Mouse (Mus musculus) adrenal gland, postnatal 10 days (tissue): ENCODE data around the gene Rreb1. TPM values are rescaled to one million over a fixed set of nuclear protein-coding genes. Genes with fewer than 3 reads are reported as not detected.

Experiments used
- DNase-seq: peaks from one replicate; pipeline ENCODE4 v3.0.0; 2021; ENCODE audit warnings: mixed read lengths
- long read RNA-seq, 2 experiments: library from polyadenylated mRNA; stranded (forward); transcript quantifications; one replicate each; pipeline ENCODE4 v2.0.0; 2021
- total RNA-seq, 2 experiments: library from RNA; stranded (reverse); gene quantifications; 2 replicates each; pipeline ENCODE4 v1.2.3; 2021

Rreb1 gene
- total RNA-seq: 10 to 100 TPM; 57.4 to 74.8 TPM
- long read RNA-seq, experiment 1, partial matches to known transcripts: 2 of 9 reads
- long read RNA-seq, experiment 1, other reads (novel, unspliced or antisense): 7 of 9 reads
- long read RNA-seq, experiment 2, full-length matches to known transcripts: 1 of 8 reads
- long read RNA-seq, experiment 2, partial matches to known transcripts: 0 of 8 reads
- long read RNA-seq, experiment 2, other reads (novel, unspliced or antisense): 7 of 8 reads

DNA sequence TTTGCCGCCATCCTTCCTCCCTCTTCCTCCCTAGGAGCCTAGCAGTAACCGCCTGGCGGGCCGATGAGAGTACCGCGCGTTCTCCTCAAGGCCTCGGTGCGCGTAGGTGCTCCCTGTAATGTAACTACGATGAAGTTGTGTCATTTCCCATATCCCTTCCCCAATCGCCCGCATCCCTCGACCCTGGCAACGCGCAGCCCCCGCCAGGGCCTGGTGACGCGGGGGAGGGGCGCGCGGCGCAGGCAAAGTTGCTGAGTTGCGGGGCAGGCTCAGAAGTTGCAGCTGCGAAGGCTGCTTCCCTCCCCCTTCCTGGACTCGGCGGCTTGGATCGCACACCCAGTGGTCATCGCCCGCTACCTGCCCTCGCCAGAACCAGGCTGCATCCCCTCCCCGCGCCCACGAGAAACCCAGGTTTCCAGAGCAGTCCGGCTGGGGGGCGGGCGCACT lies at the start of gene Rreb1:
TSS of gene Rreb1 (plus strand) at position 254 of the 447 bp plus-strand sequence.
- DNase-seq: peak; percentile 60

DNA sequence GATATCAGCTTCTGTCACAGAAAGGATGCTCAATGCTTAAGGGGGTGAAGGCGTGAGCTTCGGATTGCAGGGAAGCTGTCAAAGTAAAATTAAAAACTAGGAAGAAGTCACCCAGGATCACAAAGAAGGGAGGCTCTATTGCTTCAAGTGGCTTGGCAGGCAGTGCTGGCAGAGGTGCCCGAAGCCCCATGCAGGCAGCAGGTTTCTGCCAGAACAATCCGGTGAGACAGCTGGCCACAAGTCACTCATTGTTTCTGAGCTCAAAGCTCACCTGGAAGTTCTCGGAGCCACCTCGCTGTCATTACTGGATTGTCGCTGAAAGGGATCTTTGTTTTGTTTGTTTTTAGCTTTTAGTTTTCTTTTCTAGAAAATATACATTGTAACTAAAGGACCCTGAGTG lies 49.6 kb upstream of the Rreb1 start:
- no peak for DNase-seq

DNA sequence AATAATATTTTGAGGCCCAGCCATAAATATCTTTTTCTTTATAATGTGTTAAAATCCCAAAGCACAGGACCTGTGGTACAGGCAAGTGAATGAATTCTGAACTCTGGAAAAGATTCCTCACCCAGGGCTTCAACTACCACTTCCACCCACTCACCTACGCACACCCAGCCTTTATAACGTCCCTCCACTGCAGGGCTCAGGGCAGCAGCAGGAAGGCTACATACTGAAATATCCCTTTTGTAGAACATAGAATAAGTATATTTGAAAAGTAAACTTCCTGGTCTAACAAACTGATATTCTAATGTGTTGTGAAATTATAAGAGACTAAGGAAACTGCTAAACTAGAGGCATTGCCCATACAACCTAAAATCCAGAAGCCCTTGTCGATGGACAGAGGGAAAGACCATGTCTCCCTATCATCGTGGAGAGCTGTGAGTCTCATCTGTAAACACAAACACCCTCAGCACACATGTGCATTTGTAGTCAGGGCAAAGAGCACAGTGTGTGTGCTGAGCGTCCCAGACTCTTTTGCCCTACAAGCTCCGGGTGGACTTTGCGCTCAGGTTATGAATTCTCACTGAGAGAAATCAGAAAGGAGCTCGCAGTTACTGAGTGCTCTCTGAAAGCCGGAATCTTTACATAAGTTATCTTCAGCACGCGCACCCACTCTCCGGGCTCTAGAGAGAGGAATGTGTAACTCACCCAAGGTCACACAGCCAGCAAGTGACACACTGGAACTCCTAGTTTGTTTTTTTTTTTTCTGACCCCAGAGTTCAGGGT lies 46.1 kb upstream of the Rreb1 start:
- peak; percentile 43 for DNase-seq

DNA sequence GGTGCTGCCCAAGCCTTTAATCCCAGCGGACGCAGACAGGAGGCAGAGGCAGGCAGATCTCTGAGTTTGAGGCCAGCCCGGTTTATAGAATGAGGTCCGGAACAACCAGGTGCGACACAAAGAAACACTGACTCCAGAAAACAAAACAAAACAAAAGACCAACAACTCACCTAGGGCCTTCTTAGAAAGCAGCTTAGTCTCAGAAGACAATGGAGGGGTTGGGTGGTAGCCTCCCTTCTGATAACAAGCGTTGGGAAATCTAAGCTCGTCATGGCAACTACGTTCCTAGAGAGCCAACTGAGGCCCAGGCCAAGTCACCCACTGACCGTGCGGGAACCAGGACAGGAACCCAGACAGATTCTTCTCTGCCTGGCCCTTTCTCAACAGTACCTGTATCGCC lies 43.7 kb upstream of the Rreb1 start:
- no peak for DNase-seq

- peak; percentile 8 for DNase-seq
Observed at GRCm38 (mm10) chr13:37740111-37740510, 38.1 kb upstream of the Rreb1 start.

DNA sequence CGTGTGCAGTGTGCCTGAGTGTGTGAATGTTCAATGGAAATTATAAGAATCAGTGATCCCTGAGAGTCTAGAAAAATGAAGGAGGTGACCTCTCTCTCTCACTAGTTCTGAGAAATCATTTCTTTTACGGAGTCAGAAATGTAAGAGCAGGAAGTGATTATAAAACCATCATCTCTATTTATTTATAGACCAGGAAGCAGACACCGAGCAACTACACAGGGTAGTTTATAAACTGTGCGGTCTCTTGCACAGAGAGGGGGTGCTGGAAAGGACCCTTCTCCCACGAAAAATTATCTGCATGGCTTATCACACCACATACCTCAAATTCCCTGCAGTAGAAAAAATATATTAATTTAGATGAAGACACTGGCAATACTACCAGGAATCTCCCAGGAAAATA lies 37.4 kb upstream of the Rreb1 start:
- DNase-seq: no peak

GRCm38 (mm10) chr13:37742248-37742647 lies 36.0 kb upstream of the Rreb1 start:
- DNase-seq: no peak

- DNase-seq: no peak
Observed at GRCm38 (mm10) chr13:37747504-37747903, 30.7 kb upstream of the Rreb1 start.

DNA sequence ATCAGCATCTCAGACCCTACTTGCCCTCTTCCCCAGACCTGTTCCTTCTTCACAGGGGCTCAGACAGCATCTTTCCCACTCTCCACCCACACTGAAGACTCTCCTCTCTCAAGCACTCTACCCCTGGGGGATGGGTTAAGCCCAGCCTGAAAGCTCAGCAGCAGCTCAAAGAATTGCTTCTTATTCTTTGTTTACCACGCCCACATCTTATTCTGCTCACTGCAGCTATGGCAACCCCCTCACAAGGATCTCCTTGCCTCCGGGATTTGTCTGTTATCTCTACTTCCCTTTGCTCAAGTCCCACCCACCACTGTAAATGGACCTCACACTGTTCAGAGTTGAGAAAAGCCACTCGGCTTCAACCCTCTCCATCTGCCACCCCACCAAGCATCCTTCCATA lies 28.7 kb upstream of the Rreb1 start:
- no peak for DNase-seq

GRCm38 (mm10) chr13:37751154-37751950 lies 26.8 kb upstream of the Rreb1 start:
- DNase-seq: peak; percentile 24

DNA sequence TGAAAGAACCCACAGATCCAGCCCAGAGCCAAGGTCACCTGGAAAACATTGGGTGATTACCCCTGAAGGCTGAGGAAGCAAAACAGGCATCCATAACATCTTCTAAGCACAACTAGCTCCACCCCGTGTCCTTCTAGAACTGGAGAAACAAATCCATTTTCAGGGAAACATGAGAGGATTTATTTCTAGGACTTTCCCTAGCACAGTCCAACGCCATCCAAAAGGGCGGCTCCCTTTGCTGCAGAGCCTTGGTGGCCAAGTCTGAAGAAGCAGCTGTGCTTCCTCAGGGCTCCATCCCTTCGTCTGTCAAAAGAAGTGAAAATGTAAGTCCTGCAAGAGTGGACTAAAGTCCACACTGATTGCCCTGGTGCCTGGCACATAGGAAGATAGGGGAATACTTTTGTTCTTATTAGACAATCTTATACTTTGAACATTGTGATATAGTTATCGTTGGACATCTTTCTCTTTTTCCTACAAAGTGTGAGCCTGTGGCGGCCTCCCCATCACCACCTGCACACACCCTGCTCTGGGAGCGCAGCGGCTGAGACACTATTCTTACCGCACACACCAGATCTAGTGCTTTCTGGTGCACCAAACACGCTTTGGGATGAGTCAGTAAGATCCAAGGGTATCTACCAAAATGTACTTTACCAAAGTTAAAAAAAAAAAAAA lies 18.7 kb upstream of the Rreb1 start:
- DNase-seq: peak; percentile 8

- no peak for DNase-seq
Observed at GRCm38 (mm10) chr13:37760013-37760342, 18.2 kb upstream of the Rreb1 start.

- DNase-seq: no peak
Observed at GRCm38 (mm10) chr13:37760373-37760772, 17.8 kb upstream of the Rreb1 start.

DNA sequence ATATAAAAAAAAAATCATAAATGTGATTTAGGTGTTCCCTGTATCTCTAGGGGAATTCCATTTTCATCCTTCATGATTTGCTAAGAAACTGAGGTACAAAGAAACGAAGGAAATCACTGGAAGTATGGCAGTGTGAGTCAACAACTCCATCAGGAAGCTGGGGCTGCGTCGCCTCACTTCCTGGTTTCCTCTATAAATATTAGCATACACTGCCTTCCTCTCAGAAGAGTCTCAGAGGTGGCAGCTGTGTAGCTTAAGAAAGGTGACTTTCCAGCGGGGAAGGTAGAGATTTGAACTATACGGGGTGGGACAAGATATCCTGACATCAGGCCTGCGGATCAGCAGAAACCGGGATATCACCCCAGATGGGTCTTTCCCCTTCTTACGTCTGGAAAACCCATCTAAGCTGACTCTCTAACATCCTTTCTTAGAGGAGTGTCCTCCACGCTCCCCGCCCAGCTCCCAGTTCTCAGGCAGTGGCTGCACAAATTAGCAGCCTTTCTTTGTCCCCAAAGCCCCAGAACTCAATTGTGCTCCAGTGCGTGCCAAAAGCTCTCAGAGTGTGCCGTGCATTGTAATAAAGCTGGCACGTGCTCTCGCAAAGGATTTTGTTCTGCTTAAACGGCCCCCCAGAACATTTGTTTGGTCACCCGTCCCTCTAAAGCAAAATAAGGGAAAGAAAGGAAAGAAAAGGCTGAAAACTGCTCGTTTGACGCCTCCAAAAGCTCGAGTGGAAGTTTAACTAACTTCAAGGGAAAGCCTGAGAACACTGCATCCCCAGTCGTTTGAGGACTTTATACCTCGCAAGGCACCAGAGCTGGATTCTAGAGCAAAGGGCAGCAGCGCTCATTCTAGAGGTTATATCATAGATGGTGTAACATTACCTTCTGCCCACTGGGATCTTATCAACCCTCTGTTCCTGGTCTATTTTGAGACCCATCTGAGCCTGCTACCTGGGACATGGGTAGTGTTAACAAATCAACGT lies 17.0 kb upstream of the Rreb1 start:
- peak; percentile 35 for DNase-seq

- no peak for DNase-seq
Observed at GRCm38 (mm10) chr13:37763800-37764407, 14.3 kb upstream of the Rreb1 start.

- no peak for DNase-seq
Observed at GRCm38 (mm10) chr13:37769777-37770176, 8.4 kb upstream of the Rreb1 start.

DNA sequence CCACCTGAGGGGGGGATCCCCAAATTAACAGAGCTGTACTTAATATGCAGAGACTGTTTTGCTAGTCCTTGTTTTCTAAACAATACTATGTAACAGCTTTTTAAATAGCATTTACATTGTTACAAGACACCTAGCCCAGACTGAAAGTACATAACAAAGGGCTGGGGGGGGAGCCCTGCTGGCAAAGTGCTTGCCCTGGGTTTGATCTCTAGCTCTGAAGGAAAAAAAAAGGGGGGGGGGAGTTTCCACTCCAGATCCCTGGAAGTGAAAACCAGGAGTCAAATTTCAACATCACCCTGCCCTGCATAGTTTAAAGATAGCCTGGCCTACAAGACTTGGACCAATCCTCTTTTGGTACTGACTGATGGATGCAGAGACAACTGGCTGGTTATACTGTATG lies 4.7 kb upstream of the Rreb1 start:
- DNase-seq: no peak

- DNase-seq: no peak
Observed at GRCm38 (mm10) chr13:37776675-37777074, 1.5 kb upstream of the Rreb1 start.

- DNase-seq: no peak
Observed at GRCm38 (mm10) chr13:37777351-37778146, 651 bp upstream of the Rreb1 start.
